Mouse (Mus musculus): ENCODE measurements around the gene Abhd17a. TPM values are rescaled to one million over a fixed set of nuclear protein-coding genes. Genes with fewer than 3 reads are reported as not detected.

The Abhd17a gene
- polyA plus RNA-seq (2012; rRNA removed) = 191 and 262 TPM in 2 replicates

- peak; percentile 92 for DNase-seq
- Histone ChIP-seq H3K4me3 (replicated peaks; ENCODE audit: extremely low read depth, low read depth, low read length) (peak within 1 kb of the TSS; percentile 77), H3K4me1 (ENCODE audit: control insufficient read depth, insufficient read depth, low read length) (peaks cover 22% of the 10 kb centered on the region)
- TF ChIP-seq POLR2A (IDR thresholded peaks at IDR 0.05; ENCODE audit: borderline replicate concordance, extremely low read depth, low read depth, low read length) = peak; percentile 90; the same call in 1 of the 2 replicates
- TF ChIP-seq CTCF (IDR thresholded peaks at IDR 0.05; ENCODE audit: insufficient read depth, low read length) = no peak
- 2% methylated on average over 73 of the region's 73 CpGs for WGBS
Measured at GRCm38 (mm10) chr10:80589879-80590854, at the start of gene Abhd17a. Gene Abhd17a (minus strand): TSS chr10:80590341.

- H3K4me1 ChIP-seq (ENCODE audit: control insufficient read depth, insufficient read depth, low read length) = peaks cover 1% of the 10 kb centered on the region; the same call in 1 of the 2 replicates
- WGBS = 69% methylated on average over 6 of the region's 6 CpGs
- H3K4me3 ChIP-seq (replicated peaks; ENCODE audit: extremely low read depth, low read depth, low read length) = no peak overlapping the region
- DNase-seq = no peak
- TF ChIP-seq CTCF (IDR thresholded peaks at IDR 0.05; ENCODE audit: insufficient read depth, low read length) = no peak
- no peak for TF ChIP-seq POLR2A (IDR thresholded peaks at IDR 0.05; ENCODE audit: borderline replicate concordance, extremely low read depth, low read depth, low read length)
Measured at GRCm38 (mm10) chr10:80635345-80635744, 45.2 kb upstream of the Abhd17a start.

- Histone ChIP-seq H3K4me3 (replicated peaks; ENCODE audit: extremely low read depth, low read depth, low read length) (no peak overlapping the region), H3K4me1 (ENCODE audit: control insufficient read depth, insufficient read depth, low read length) (peaks cover 13% of the 10 kb centered on the region)
- 77% methylated on average over 9 of the region's 9 CpGs for WGBS
- no peak for DNase-seq
- TF ChIP-seq CTCF (IDR thresholded peaks at IDR 0.05; ENCODE audit: insufficient read depth, low read length) (no peak), POLR2A (IDR thresholded peaks at IDR 0.05; ENCODE audit: borderline replicate concordance, extremely low read depth, low read depth, low read length) (no peak)
Measured at GRCm38 (mm10) chr10:80628925-80629324, 38.8 kb upstream of the Abhd17a start.

- TF ChIP-seq CTCF (IDR thresholded peaks at IDR 0.05; ENCODE audit: insufficient read depth, low read length) (no peak), POLR2A (IDR thresholded peaks at IDR 0.05; ENCODE audit: borderline replicate concordance, extremely low read depth, low read depth, low read length) (no peak)
- Histone ChIP-seq H3K4me1 (ENCODE audit: control insufficient read depth, insufficient read depth, low read length) (peaks cover 19% of the 10 kb centered on the region), H3K4me3 (replicated peaks; ENCODE audit: extremely low read depth, low read depth, low read length) (no peak overlapping the region)
- 31% methylated on average over 2 of the region's 2 CpGs for WGBS
- no peak for DNase-seq
Measured at GRCm38 (mm10) chr10:80627685-80628084, 37.5 kb upstream of the Abhd17a start.

GRCm38 (mm10) chr10:80625764-80626163, 35.6 kb upstream of the Abhd17a start:
- 81% methylated on average over 4 of the region's 4 CpGs for whole genome bisulfite sequencing
- Histone ChIP-seq H3K4me1 (ENCODE audit: control insufficient read depth, insufficient read depth, low read length) (peaks cover 19% of the 10 kb centered on the region), H3K4me3 (replicated peaks; ENCODE audit: extremely low read depth, low read depth, low read length) (no peak overlapping the region)
- TF ChIP-seq POLR2A (IDR thresholded peaks at IDR 0.05; ENCODE audit: borderline replicate concordance, extremely low read depth, low read depth, low read length) (no peak), CTCF (IDR thresholded peaks at IDR 0.05; ENCODE audit: insufficient read depth, low read length) (no peak)
- no peak for DNase-seq

GRCm38 (mm10) chr10:80623457-80624191, 33.5 kb upstream of the Abhd17a start:
- DNase-seq = no peak
- TF ChIP-seq POLR2A (IDR thresholded peaks at IDR 0.05; ENCODE audit: borderline replicate concordance, extremely low read depth, low read depth, low read length) (peak; percentile 60; the same call in 1 of the 2 replicates), CTCF (IDR thresholded peaks at IDR 0.05; ENCODE audit: insufficient read depth, low read length) (no peak)
- 9% methylated on average over 15 of the region's 15 CpGs for whole genome bisulfite sequencing
- peaks cover 8% of the 10 kb centered on the region; the same call in 1 of the 2 replicates for H3K4me1 ChIP-seq (ENCODE audit: control insufficient read depth, insufficient read depth, low read length)
- H3K4me3 ChIP-seq (replicated peaks; ENCODE audit: extremely low read depth, low read depth, low read length) = peak overlapping the region; percentile 93

- no peak for TF ChIP-seq CTCF (IDR thresholded peaks at IDR 0.05; ENCODE audit: insufficient read depth, low read length)
- TF ChIP-seq POLR2A (IDR thresholded peaks at IDR 0.05; ENCODE audit: borderline replicate concordance, extremely low read depth, low read depth, low read length) = peak; percentile 48; the same call in 1 of the 2 replicates
- Histone ChIP-seq H3K4me3 (replicated peaks; ENCODE audit: extremely low read depth, low read depth, low read length) (peak within 1 kb of the TSS; percentile 93), H3K4me1 (ENCODE audit: control insufficient read depth, insufficient read depth, low read length) (peaks cover 7% of the 10 kb centered on the region; the same call in 1 of the 2 replicates)
- WGBS = 1% methylated on average over 84 of the region's 85 CpGs
- DNase-seq = peak; percentile 60
Measured at GRCm38 (mm10) chr10:80622661-80623456, 32.7 kb upstream of the Abhd17a start, which contains the start of gene Csnk1g2. Gene Csnk1g2 (plus strand): TSS chr10:80622838.

GRCm38 (mm10) chr10:80621940-80622660, 32.0 kb upstream of the Abhd17a start:
- DNase-seq = peak; percentile 99
- under 1% methylated on average over 64 of the region's 64 CpGs for WGBS
- Histone ChIP-seq H3K4me3 (replicated peaks; ENCODE audit: extremely low read depth, low read depth, low read length) (peak overlapping the region; percentile 93), H3K4me1 (ENCODE audit: control insufficient read depth, insufficient read depth, low read length) (peaks cover 7% of the 10 kb centered on the region; the same call in 1 of the 2 replicates)
- TF ChIP-seq CTCF (IDR thresholded peaks at IDR 0.05; ENCODE audit: insufficient read depth, low read length) = no peak
- peak; percentile 96 for TF ChIP-seq POLR2A (IDR thresholded peaks at IDR 0.05; ENCODE audit: borderline replicate concordance, extremely low read depth, low read depth, low read length)

All from lung, adult 2 months (tissue).